Mouse (Mus musculus) A20 (cell line): ENCODE results near the gene Pkp4.

Experiments used
- DNase-seq: peaks from one replicate; pipeline ENCODE4 v3.0.0-alpha.2; 2011; ENCODE audit warnings: low read depth, low spot score

The Pkp4 gene

DNA sequence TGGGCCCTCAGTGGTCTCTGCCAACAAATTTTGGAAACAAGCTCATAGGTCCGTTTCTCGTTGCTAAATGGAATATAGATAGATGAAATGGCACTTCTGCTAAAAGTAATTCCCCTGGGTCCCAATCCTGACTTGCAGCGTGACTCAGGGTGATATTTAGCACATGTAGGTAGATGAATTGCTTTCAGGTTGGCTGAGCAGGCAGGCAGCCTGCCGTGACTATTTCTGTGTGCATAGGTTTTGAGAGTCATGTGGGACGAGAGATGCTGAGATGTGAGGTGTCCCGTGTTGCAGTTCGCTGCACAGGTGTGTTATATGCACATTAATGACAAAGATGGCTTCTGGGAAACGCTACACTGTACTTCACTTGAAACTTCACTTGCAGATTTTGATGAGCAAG, 111.2 kb downstream of the Pkp4 start:
- no peak for DNase-seq

GRCm38 (mm10) chr2:59272713-59273112, 112.1 kb downstream of the Pkp4 start:
- DNase-seq, result no peak

DNA sequence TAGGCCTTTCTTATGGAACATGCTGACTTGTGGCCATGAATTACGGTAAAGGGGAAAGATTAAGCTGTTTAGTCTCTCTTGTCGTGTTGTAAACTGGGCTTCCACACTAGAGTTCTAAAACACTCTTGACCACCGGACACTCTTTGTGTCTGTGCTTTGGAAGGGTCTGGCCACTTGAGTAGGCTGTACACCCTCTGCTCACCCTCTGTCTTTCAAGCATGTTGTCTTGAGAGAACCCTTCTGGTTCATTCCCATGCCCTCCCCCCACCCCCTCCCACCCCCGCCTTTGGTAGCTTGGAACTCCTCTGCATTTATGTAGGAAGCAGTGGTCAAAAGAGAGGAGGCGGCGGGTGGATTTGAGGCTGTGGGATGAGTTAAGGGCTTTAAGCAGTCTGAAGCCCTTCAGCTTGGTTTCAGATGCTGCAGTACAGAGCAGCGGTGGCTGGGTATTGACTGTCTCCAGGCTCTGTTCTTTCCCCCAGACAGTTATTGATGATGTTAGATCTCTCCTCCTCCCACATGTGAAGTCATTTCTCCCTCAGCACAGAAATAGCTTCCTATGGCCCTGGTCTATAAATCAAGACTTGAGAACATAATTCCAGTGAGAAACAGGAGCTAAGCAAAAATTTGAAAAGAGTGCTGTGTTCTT, 120.4 kb downstream of the Pkp4 start:
- DNase-seq, result no peak

GRCm38 (mm10) chr2:59282966-59283365, 122.3 kb downstream of the Pkp4 start:
- no peak for DNase-seq

GRCm38 (mm10) chr2:59284216-59284615, 123.6 kb downstream of the Pkp4 start:
- DNase-seq, result no peak

GRCm38 (mm10) chr2:59284734-59285490, 124.3 kb downstream of the Pkp4 start:
- DNase-seq, result no peak

- no peak for DNase-seq
Measured at GRCm38 (mm10) chr2:59285581-59285980, 124.9 kb downstream of the Pkp4 start.

- DNase-seq, result no peak
Measured at GRCm38 (mm10) chr2:59286247-59286646, 125.6 kb downstream of the Pkp4 start.

GRCm38 (mm10) chr2:59287630-59288029, 127.0 kb downstream of the Pkp4 start:
- DNase-seq, result no peak

DNA sequence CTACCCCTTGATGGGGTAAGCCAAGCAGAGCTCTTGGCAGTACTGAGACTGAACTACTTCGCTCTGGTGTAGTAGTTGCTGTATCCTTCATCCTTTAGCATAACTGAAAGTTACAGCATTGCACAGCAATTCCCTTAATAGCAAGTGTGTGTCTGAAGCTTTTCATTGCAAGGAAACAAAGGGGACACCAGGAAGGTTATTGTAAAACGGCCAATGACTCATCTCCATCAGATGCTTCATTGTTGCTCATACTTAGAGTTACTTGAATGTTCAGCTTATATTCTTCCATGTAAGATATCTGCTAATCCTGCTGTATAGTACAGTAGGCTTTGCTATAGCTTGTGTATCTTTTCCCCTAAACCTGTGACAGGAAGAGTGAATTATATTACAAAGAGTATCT, 128.8 kb downstream of the Pkp4 start:
- no peak for DNase-seq

DNA sequence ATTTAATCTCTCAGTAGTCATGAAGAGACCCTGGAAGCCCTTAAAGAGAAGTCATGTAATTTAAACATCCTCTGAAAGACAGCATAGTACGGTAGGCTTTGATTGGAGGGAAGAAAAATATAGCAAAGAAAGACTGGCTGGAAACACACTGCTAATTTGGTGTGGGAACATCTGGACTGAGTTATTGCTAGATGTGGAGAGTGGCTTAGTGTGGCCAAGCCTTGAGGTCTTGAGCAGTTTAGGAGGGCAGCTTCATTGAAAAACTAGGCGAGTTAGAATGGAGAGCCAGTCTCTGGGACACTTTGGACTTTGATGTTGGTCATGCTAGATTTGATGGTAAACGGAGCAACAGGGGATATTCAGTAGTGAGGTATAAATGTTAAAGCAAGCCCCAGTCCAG, 129.7 kb downstream of the Pkp4 start:
- DNase-seq, result no peak

GRCm38 (mm10) chr2:59299831-59300230, 139.2 kb downstream of the Pkp4 start:
- no peak for DNase-seq

DNA sequence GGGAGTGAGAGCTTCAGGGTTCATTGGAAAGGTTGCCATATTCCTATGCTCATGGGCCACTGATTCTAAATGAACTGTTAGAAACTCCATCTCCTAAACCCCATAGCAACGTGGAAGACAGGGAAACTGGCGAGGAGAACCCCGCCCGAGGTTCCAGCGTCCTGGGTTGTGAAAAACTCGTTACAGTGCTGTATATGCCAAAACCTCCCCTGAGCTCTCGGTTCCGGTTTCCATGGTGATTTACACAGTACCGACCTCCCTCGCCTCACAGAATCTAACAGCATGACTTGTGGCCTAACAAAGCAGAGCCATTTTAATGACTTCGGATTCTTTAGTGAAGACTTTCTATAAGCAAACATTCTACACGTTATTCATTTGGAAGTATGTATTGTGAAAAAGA, 141.0 kb downstream of the Pkp4 start:
- no peak for DNase-seq

DNA sequence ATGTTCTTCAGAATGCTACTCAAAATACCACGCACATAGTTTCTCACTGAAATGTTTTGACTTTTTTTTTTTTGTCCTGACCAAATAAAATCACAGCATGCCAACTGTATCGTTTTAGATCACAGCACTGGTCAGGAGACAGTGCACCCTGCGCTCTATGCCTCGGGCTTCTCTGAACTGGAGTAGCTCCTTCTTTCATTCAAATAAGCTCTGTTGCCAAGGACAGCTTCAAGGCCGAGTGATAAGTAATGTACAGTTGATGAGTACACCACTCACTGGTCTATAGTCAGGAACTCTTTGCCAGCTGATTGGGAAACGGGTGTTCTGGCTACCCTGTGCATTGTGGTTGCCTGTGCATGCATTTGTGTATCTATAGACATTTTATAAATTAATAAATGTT, 141.8 kb downstream of the Pkp4 start:
- DNase-seq, result no peak

DNA sequence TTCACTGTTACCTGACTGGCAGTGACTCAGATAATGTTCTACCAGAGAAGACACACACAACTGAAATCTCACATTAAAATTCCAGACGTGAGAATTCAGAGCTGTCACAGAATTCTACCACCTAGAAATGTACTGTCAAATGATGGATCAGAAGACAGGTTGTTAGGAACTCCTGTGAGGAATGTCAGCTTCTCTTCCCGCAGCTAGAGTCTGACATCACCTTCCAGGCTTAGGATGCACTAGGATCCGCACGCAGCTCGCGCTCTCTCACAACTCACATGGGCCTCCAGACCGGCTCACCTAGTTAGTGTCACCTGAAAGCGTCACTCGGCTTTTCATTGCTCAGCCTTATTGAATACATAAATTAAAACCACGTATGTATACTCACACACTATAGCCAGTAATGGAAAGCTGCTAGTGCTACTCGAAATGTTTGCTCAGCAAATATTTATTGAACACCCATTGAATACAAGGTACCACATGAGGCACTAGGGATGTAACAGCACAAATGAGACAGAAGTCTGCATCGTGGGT, 142.9 kb downstream of the Pkp4 start:
- DNase-seq, result no peak

- no peak for DNase-seq
Measured at GRCm38 (mm10) chr2:59307302-59307701, 146.7 kb downstream of the Pkp4 start.

DNA sequence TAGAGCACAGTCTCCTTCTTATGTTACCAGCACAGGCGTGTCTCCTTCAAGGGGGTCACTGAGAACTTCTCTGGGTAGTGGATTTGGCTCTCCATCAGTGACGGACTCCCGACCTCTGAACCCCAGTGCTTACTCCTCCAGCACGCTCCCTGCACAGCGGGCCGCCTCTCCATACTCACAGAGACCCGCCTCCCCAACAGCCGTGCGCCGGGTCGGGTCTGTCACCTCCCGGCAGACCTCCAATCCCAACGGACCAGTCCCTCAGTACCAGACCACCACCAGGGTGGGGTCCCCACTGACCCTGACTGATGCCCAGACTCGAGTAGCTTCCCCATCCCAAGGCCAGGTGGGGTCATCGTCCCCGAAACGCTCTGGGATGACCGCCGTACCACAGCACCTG, 147.4 kb downstream of the Pkp4 start:
- DNase-seq, result no peak

GRCm38 (mm10) chr2:59313293-59313692, 152.6 kb downstream of the Pkp4 start:
- no peak for DNase-seq

DNA sequence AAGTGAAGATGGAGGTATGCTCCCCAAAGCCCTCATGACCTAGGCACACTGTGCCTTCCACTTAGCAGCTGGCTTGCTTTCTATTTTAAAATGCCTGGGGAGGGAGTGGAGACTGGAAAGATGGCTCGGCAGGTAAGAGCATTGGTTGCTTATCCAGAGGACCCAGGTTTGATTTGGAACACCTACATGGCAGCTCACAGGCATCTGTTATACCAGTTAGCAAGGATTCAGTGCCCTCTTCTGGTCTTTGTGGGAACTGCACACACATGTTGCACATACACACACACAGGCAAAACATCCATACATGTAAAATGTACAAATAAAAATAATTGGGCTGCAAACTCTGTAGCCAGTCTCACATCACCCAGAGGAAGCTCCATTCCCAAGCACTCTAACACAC, 158.0 kb downstream of the Pkp4 start:
- DNase-seq, result no peak

GRCm38 (mm10) chr2:59327946-59328345, 167.3 kb downstream of the Pkp4 start:
- no peak for DNase-seq

DNA sequence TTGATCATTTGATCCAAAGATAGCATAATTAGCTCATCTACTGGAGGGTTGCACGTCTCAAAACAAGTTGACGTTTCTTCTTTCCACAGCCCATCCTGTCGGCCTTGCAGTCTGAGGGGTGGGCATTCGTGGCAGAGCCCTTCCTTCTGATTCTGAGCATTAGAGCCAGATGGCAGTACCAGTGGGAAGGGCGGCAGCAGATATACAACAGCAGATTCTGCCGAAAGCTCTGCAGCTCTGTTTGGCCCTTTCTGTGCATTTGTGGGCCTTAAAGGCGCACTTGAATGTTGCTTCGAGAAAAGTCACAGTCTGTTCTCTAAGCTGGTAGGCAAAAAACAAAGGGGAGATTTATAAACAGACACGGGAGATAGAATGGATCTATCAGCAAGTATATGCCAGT, 170.4 kb downstream of the Pkp4 start:
- no peak for DNase-seq

- no peak for DNase-seq
Measured at GRCm38 (mm10) chr2:59332523-59332922, 171.9 kb downstream of the Pkp4 start.

DNA sequence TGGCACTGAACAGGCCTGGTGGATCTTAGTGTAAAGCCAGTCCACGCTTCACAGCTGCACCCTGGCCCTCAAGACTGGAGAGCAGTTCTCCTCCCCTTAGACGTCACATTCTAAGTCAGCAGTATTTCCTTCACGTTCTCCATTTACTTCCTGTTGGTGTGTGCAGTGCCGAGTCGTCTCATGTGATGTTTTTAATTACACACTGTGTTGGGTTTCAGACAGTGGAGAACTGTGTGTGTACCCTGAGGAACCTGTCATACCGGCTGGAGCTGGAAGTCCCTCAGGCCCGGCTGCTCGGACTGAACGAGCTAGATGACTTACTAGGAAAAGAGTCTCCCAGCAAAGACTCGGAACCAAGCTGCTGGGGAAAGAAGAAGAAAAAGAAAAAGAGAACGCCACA, 177.9 kb downstream of the Pkp4 start:
- no peak for DNase-seq
